Mouse (Mus musculus) activated CD4-positive, CD25-positive, alpha-beta regulatory T cell, adult 4 months (primary cell): ENCODE data around the gene Ccs. TPM values are rescaled to one million over a fixed set of nuclear protein-coding genes. Genes with fewer than 3 reads are reported as not detected.

Source experiments
- polyA plus RNA-seq, 2 experiments: library from polyadenylated mRNA; unstranded; fragments of 100-300 nt; shearing (Covaris generic); gene quantifications; one replicate each; pipeline ENCODE4 v1.2.1; 2017

Ccs gene
- polyA plus RNA-seq, 2 experiments from 2014 or later: 94.7 to 162 TPM

Other genes with a start within 250 kb of the Ccs start
- under 1 TPM in 1 of 2 experiments, not detected in 1; 0.31 TPM for gene Lrfn4, start 223.7 kb downstream of the Ccs start, polyA plus RNA-seq
- gene Rce1, start 213.7 kb downstream of the Ccs start, polyA plus RNA-seq: 10 to 100 TPM; 38.4 to 47.2 TPM
- not detected for gene Gm960, start 140.7 kb downstream of the Ccs start, polyA plus RNA-seq
- gene Sptbn2, start 128.2 kb downstream of the Ccs start, polyA plus RNA-seq: under 1 TPM; 0.11 to 0.17 TPM
- 100 to 1,000 TPM in 1 of 2 experiments, 10 to 100 TPM in 1; 87.2 to 107 TPM for gene Rbm4b, start 82.8 kb downstream of the Ccs start, polyA plus RNA-seq
- 10 to 100 TPM; 25.8 to 50.9 TPM for gene Rbm4, start 45.4 kb downstream of the Ccs start, polyA plus RNA-seq
- 10 to 100 TPM; 36.1 to 36.5 TPM for gene Gm21992, start 27.7 kb downstream of the Ccs start, polyA plus RNA-seq
- gene Rbm14, start 27.7 kb downstream of the Ccs start, polyA plus RNA-seq: 10 to 100 TPM; 18.3 to 54.9 TPM
- gene Ccdc87, start within 50 bp of the Ccs start, polyA plus RNA-seq: not detected
- under 1 TPM; 0.66 to 0.67 TPM for gene Ctsf, start 15.8 kb upstream of the Ccs start, polyA plus RNA-seq
- gene Actn3, start 38.6 kb upstream of the Ccs start, polyA plus RNA-seq: not detected
- 1 to 10 TPM; 6.3 to 6.7 TPM for gene Zdhhc24, start 39.3 kb upstream of the Ccs start, polyA plus RNA-seq
- gene Bbs1, start 67.3 kb upstream of the Ccs start, polyA plus RNA-seq: 1 to 10 TPM in 1 of 2 experiments, not detected in 1; 1.4 TPM
- 10 to 100 TPM; 38.4 to 59.4 TPM for gene Dpp3, start 89.0 kb upstream of the Ccs start, polyA plus RNA-seq
- gene Peli3, start 103.8 kb upstream of the Ccs start, polyA plus RNA-seq: under 1 TPM in 1 of 2 experiments, not detected in 1; 0.25 TPM
- gene Mrpl11, start 122.8 kb upstream of the Ccs start, polyA plus RNA-seq: 10 to 100 TPM; 79.9 to 91.1 TPM
- gene Npas4, start 151.0 kb upstream of the Ccs start, polyA plus RNA-seq: under 1 TPM; 0.32 to 0.83 TPM
- 1 to 10 TPM in 1 of 2 experiments, under 1 TPM in 1; 0.46 to 2.1 TPM for gene Slc29a2, start 184.5 kb upstream of the Ccs start, polyA plus RNA-seq
- 10 to 100 TPM; 10.5 to 13.4 TPM for gene B4gat1, start 199.5 kb upstream of the Ccs start, polyA plus RNA-seq
- gene AC124502.3, start 199.6 kb upstream of the Ccs start, polyA plus RNA-seq: under 1 TPM; 0.40 to 0.68 TPM
- 100 to 1,000 TPM in 1 of 2 experiments, 10 to 100 TPM in 1; 91.4 to 102 TPM for gene Brms1, start 202.0 kb upstream of the Ccs start, polyA plus RNA-seq
- under 1 TPM in 1 of 2 experiments, not detected in 1; 0.13 TPM for gene Rin1, start 211.1 kb upstream of the Ccs start, polyA plus RNA-seq
- gene Cd248, start 228.7 kb upstream of the Ccs start, polyA plus RNA-seq: not detected
- gene Tmem151a, start 246.2 kb upstream of the Ccs start, polyA plus RNA-seq: not detected
- 10 to 100 TPM; 49.2 to 51.1 TPM for gene Yif1a, start 249.2 kb upstream of the Ccs start, polyA plus RNA-seq